Mouse (Mus musculus) 3T3-L1 (cell line): ENCODE data around the gene Pramef6.
"Not testable (repeated sequence)": the region's sequence is repeated elsewhere in the genome, so short reads cannot be mapped to it uniquely, and the experiment has no call there.

ENCODE experiments used
- DNase-seq: peaks from one replicate; pipeline ENCODE4 v3.0.0-alpha.2; 2015; ENCODE audit warnings: low read depth, low spot score

Pramef6 gene

GRCm38 (mm10) chr4:143900280-143900679 lies at the start of gene Pramef6:
Pramef6 (minus strand) TSS chr4:143900380.
- not testable (repeated sequence) for DNase-seq

GRCm38 (mm10) chr4:143894406-143894805 lies 5.8 kb downstream of the Pramef6 start:
- DNase-seq = not testable (repeated sequence)

- not testable (repeated sequence) for DNase-seq
These were observed 17.8 kb downstream of the Pramef6 start for GRCm38 (mm10) chr4:143882371-143882770.

- not testable (repeated sequence) for DNase-seq
These were observed 54.0 kb downstream of the Pramef6 start, which contains the start of gene Gm13103 for GRCm38 (mm10) chr4:143846197-143846596. Gm13103 (plus strand) TSS chr4:143846497.
